Mouse (Mus musculus): ENCODE results near the gene Cyp2d26.

The Cyp2d26 gene

DNA sequence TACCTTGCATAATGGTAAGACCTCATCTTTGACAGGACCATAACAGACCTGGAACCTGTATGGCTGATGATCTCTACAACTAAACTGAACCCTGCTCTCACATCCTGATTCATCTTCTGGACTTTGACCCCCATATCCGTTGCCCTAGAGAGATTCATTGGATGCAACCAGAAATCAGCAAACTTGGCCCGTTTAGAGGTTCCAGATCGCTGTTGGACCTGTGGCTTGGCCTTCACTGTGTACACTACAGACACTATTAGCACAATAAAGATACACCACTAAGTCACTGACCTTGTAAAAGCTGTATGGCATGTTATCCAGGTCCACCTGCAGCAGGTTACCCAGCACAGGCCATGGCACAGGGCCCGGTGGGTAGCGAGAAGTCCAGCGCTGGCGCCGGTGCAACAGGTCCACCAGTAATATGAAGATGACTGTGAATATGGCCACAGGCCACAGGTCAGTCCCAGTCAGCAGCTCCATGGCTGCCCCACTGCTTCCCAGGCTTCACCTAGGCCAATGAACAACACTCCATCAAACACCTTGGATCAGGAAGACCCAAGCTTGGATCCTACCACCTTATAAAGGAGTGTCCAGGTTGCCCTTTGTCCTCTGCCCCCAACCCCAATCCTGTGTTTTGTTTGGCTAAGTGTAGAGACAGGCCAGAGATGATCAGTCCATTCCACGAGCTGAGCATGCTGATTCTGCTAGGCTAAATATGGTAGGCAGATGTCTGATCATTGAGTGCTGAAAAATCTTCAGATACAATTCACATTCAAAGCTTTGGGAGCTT, 30.3 kb downstream of the Cyp2d26 start, which contains the start of gene Cyp2d40:
Gene Cyp2d40 (minus strand): TSS at position 553 of the 790 bp plus-strand sequence.
- no peak for DNase-seq (ENCODE audit: low read depth, low spot score)

DNA sequence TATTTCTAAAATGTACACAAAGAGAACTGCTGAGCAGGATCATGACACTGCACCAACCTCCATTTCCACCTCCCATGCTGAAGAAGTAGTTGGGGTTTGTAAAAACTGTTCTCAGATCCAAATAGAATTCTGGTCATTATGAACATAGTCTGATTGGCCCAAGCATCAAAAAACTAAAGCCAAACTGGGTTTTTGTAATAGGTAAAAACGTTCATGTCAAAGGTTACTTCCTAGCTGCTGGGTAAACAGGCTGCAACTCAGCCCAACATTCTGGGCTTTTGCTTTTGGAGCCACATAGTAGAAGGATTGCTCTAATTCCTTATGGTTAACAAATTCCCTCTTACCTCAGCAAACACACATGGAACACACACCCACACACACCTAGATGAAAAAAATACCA, 46.0 kb downstream of the Cyp2d26 start:
- DNase-seq (ENCODE audit: low read depth, low spot score), result no peak

DNA sequence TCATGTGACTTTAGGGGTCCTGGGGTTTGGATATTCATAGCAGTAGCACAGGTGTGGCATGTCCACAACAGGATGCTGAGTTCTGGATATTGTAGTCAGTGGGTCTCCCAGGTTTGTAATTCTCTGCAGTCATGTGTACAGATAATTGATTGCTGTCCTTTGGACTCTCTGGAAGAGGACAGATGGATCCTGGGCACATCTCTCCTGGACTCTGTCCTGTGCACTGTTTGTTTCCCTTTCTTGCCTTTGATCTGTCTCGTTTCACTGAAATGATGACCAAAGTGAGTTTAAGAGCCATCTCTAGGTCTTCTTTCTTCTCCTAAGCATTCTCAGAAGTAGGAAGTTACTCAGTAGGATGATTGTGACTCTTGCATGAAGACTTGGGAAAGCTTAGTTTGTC, 46.6 kb downstream of the Cyp2d26 start:
- no peak for DNase-seq (ENCODE audit: low read depth, low spot score)

All from mesoderm, embryonic 11.5 days (tissue).